Mouse (Mus musculus) liver, adult 2 months (tissue): ENCODE measurements around the gene Catsperd.

Experiments used
- CTCF ChIP-seq: fragments of 200-500 bp; IDR thresholded peaks from 2 replicates; pipeline ENCODE4 v1.5.1; 2011; ENCODE audit warnings: low read depth, low read length, control low read depth
- POLR2A ChIP-seq: fragments of 200-500 bp; IDR thresholded peaks from 2 replicates; pipeline ENCODE4 v1.6.1; 2011; ENCODE audit warnings: low read length, control low read depth; ENCODE audit not compliant: insufficient read depth; ENCODE audit errors: extremely low read depth

GRCm38 (mm10) chr17:56603186-56604069 is 24.5 kb upstream of the Catsperd start:
- no peak for TF ChIP-seq CTCF
- no peak for TF ChIP-seq POLR2A
